Mouse (Mus musculus) liver, embryonic 16.5 days (tissue): ENCODE results near the gene Alox12b. TPM values are rescaled to one million over a fixed set of nuclear protein-coding genes. Genes with fewer than 3 reads are reported as not detected.

ENCODE experiments used
- ATAC-seq: fragments of 200-750 bp; cut with Nextera tagmentation; 2 replicates; pipeline ENCODE4 v1.8.0; 2017; ENCODE audit warnings: low read depth, mild to moderate bottlenecking, moderate number of reproducible peaks, moderate library complexity
- H3K27ac ChIP-seq: fragments of 300-500 bp; sonication (generic); 2 replicates; pipeline ENCODE4 v1.5.1; 2014; ENCODE audit warnings: mild to moderate bottlenecking, low read length
- H3K27me3 ChIP-seq: fragments of 300-500 bp; sonication (generic); 2 replicates; pipeline ENCODE4 v1.6.1; 2014; ENCODE audit warnings: low read depth, low read length, mixed read lengths; ENCODE audit not compliant: control insufficient read depth, insufficient read depth
- H3K36me3 ChIP-seq: fragments of 300-500 bp; sonication (generic); 2 replicates; pipeline ENCODE4 v1.6.1; 2014; ENCODE audit warnings: mild to moderate bottlenecking; ENCODE audit not compliant: control insufficient read depth, insufficient read depth
- H3K4me1 ChIP-seq: fragments of 300-500 bp; sonication (generic); 2 replicates; pipeline ENCODE4 v1.6.1; 2014; ENCODE audit warnings: low read depth, low read length, mixed read lengths; ENCODE audit not compliant: control insufficient read depth
- H3K4me2 ChIP-seq: fragments of 300-500 bp; sonication (generic); 2 replicates; pipeline ENCODE4 v1.6.1; 2014; ENCODE audit warnings: low read depth, low read length, mixed read lengths
- H3K4me3 ChIP-seq: fragments of 300-500 bp; sonication (generic); 2 replicates; pipeline ENCODE4 v1.5.1; 2014; ENCODE audit warnings: low read depth, mild to moderate bottlenecking, low read length
- H3K9ac ChIP-seq: fragments of 300-500 bp; sonication (generic); 2 replicates; pipeline ENCODE4 v1.6.1; 2014; ENCODE audit warnings: low read depth, low read length
- H3K9me3 ChIP-seq: fragments of 300-500 bp; sonication (generic); replicated peaks from 2 replicates; pipeline ENCODE4 v1.6.1; 2016; ENCODE audit warnings: low read length; ENCODE audit not compliant: control insufficient read depth
- WGBS: fragments of 180-500 bp; shearing (Covaris S2); extraction: QIAGEN DNeasy Blood & Tissue Kit; methylation state at CpG from one replicate; pipeline ENCODE4 v1.1.7; 2014; ENCODE audit not compliant: insufficient replicate concordance; 5-methylcytosine and 5-hydroxymethylcytosine counted together
- polyA plus RNA-seq: library from polyadenylated mRNA; unstranded; fragments of >200 nt; fragmentation: Nextera tagmentation; extraction: Ambion mirVana; gene quantifications from 2 replicates; pipeline ENCODE4 v1.2.1, GENCODE M21; 2015

Alox12b gene
- polyA plus RNA-seq, 1 experiment from 2014 or later: not detected

DNA sequence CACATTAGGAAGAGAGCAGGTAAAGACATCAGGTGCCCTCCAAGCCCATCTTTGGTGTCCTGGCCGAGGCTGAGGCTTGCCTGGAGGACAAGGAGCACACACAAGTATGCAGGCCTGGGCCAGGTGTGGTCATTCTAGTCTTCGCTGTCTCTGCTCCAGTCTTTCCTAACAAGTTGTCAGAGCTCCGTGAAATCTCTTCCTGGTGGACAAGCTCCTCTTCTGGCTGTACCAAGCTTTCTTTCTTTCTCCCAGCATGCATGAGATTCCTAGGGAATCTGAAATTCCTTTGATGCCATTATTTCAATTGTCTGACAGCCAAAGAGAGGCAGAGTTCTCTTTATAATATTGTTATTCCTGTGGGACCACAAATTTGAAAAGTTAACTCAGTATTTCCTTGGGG, 22.7 kb downstream of the Alox12b start:
- no peaks in the 10 kb centered on the region for H3K4me1 ChIP-seq
- ATAC-seq: no peak
- no peak overlapping the region for H3K4me2 ChIP-seq
- no peaks in the 10 kb centered on the region for H3K36me3 ChIP-seq
- no peaks in the 10 kb centered on the region for H3K9me3 ChIP-seq
- no peak overlapping the region for H3K9ac ChIP-seq
- 60% methylated on average over 3 of the region's 3 CpGs for WGBS
- H3K4me3 ChIP-seq: no peak overlapping the region
- no peak overlapping the region for H3K27ac ChIP-seq
- H3K27me3 ChIP-seq: no peaks in the 10 kb centered on the region

DNA sequence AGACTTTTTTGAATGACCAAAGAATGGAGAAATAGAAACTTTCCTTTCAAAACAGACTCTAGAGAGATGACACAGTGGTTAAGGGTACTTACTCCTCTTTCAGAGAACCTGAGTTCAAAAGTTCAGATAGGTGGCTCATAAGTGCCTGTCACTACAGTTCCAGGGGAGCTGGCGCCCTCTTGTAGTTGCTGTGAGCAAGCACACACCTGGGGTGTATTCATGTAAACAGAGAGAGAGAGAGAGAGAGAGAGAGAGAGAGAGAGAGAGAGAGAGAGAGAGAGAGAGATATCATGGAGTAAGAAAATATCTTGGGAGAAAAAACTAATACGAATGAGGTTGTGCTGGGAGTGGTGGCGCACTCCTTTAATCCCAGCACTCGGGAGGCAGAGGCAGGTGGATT, 23.3 kb downstream of the Alox12b start:
- no peak overlapping the region for H3K4me3 ChIP-seq
- H3K4me2 ChIP-seq: no peak overlapping the region
- 62% methylated on average over 4 of the region's 4 CpGs for WGBS
- no peak for ATAC-seq
- H3K27ac ChIP-seq: no peak overlapping the region
- no peaks in the 10 kb centered on the region for H3K4me1 ChIP-seq
- no peaks in the 10 kb centered on the region for H3K36me3 ChIP-seq
- H3K9me3 ChIP-seq: no peaks in the 10 kb centered on the region
- no peak overlapping the region for H3K9ac ChIP-seq
- H3K27me3 ChIP-seq: no peaks in the 10 kb centered on the region

DNA sequence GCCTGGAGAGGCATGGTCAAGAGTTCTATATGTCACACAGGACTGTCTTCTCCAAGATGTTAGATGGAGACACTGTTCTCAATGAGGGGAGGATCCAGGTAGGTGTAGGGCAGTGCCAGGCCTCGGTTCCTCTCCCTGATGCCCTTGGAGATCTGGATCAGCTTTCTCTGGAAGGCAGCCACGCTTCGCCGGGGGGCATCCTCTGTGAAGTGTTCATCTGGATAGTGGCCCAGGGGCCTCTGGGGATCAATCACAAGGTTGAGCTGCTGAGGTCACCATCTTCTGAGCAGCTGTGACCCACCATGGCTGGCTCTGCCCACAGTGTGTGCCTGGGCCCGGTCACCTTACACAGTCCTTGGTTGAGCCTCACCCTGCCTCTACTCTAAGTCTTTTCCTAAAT, 28.2 kb downstream of the Alox12b start:
- no peak for ATAC-seq
- H3K4me3 ChIP-seq: no peak overlapping the region
- 66% methylated on average over 5 of the region's 5 CpGs for WGBS
- no peaks in the 10 kb centered on the region for H3K36me3 ChIP-seq
- H3K27me3 ChIP-seq: no peaks in the 10 kb centered on the region
- no peak overlapping the region for H3K9ac ChIP-seq
- H3K9me3 ChIP-seq: no peaks in the 10 kb centered on the region
- H3K4me1 ChIP-seq: no peaks in the 10 kb centered on the region
- H3K4me2 ChIP-seq: no peak overlapping the region
- no peak overlapping the region for H3K27ac ChIP-seq

- no peaks in the 10 kb centered on the region for H3K9me3 ChIP-seq
- no peak overlapping the region for H3K4me3 ChIP-seq
- WGBS: 43% methylated on average over 6 of the region's 6 CpGs
- H3K4me2 ChIP-seq: no peak overlapping the region
- H3K4me1 ChIP-seq: no peaks in the 10 kb centered on the region
- H3K36me3 ChIP-seq: no peaks in the 10 kb centered on the region
- no peak for ATAC-seq
- H3K27ac ChIP-seq: no peak overlapping the region
- H3K27me3 ChIP-seq: no peaks in the 10 kb centered on the region
- H3K9ac ChIP-seq: no peak overlapping the region
Observed at GRCm38 (mm10) chr11:69185936-69186335, 29.1 kb downstream of the Alox12b start.

DNA sequence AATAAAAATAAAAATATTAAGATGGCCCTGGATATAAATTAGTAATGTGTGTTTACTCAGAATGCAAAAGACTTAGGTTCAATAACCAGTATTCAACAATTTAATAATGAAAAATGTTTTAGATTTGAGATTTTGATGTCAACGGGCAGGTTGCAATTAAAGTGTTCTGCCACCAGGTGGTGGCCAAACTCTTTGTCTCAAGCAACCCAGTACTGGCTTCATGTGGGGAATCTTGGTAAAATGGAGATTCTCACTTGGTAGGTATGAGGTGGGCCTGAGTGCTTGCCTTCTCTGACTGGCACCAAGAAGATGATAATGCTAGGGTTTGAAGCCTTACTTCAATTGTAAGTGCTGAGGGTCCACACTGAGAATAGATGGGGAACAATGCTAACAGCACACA, 36.1 kb downstream of the Alox12b start:
- no peak for ATAC-seq
- Histone ChIP-seq H3K4me2 (no peak overlapping the region), H3K9ac (no peak overlapping the region), H3K9me3 (no peaks in the 10 kb centered on the region), H3K27ac (no peak overlapping the region), H3K4me3 (no peak overlapping the region), H3K36me3 (no peaks in the 10 kb centered on the region), H3K27me3 (peaks cover 17% of the 10 kb centered on the region), H3K4me1 (no peaks in the 10 kb centered on the region)
- WGBS: 0% methylated on average over 1 of the region's 1 CpGs

DNA sequence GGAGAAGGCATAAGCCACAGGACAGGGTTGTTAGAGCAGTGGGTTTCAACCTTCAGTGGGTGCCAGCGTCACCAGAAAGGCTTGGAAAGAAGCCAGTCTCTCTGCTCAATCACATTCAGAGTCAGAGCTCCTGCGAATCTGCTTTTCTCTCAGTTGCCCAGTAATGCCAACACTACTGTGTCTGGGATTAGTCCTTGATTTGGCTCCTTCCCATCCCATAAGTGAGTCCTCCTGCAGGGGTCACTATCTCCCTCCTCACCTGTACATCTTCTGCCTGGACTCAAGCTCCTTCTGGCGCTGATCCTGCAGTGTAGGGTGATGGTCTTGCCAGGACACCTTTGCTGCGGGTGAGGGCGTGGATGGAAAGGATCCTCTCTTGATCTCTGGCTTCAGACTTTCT, 40.0 kb downstream of the Alox12b start:
- Histone ChIP-seq H3K4me2 (no peak overlapping the region), H3K36me3 (no peaks in the 10 kb centered on the region)
- WGBS: 10% methylated on average over 5 of the region's 5 CpGs

GRCm38 (mm10) chr11:69197194-69197593, 40.4 kb downstream of the Alox12b start:
- Histone ChIP-seq H3K9ac (no peak overlapping the region), H3K27me3 (peaks cover 21% of the 10 kb centered on the region), H3K27ac (no peak overlapping the region), H3K4me2 (no peak overlapping the region), H3K36me3 (no peaks in the 10 kb centered on the region), H3K4me3 (no peak overlapping the region), H3K4me1 (no peaks in the 10 kb centered on the region), H3K9me3 (no peaks in the 10 kb centered on the region)
- under 1% methylated on average over 14 of the region's 14 CpGs for WGBS
- ATAC-seq: no peak

More for the DNA sequence above, 40.0 kb downstream of the Alox12b start:
- no peak for ATAC-seq
- Histone ChIP-seq H3K27me3 (peaks cover 21% of the 10 kb centered on the region), H3K9ac (no peak overlapping the region), H3K27ac (no peak overlapping the region), H3K9me3 (no peaks in the 10 kb centered on the region), H3K4me1 (no peaks in the 10 kb centered on the region), H3K4me3 (no peak overlapping the region)

DNA sequence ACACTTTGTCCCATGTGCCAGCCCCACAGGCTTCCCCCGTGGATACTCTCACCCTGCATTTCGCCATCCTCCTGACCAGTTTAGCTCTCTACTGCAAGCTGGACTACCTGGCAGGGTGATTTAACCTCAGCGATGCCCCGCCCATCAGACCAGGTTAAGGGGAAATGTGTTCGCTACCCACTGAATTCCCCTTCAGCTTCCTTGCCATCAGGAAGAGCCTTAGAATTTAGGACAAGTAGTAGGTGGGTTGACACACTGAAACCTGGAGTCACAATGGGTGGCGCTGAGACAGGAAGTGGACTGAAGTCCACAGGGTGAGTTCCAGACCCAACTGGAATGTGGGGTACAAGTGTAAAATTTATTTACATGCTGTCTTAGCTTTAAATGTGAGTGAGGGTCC, 41.0 kb downstream of the Alox12b start, which contains the start of gene Alox8:
Gene Alox8 (minus strand): TSS at position 101 of the 400 bp plus-strand sequence.
- H3K4me1 ChIP-seq: no peaks in the 10 kb centered on the region
- H3K9ac ChIP-seq: no peak within 1 kb of the TSS
- H3K36me3 ChIP-seq: no peaks in the 10 kb centered on the region
- H3K27ac ChIP-seq: no peak within 1 kb of the TSS
- no peak within 1 kb of the TSS for H3K4me3 ChIP-seq
- no peak for ATAC-seq
- 21% methylated on average over 6 of the region's 6 CpGs for WGBS
- no peak within 1 kb of the TSS for H3K4me2 ChIP-seq
- H3K9me3 ChIP-seq: no peaks in the 10 kb centered on the region
- peaks cover 21% of the 10 kb centered on the region for H3K27me3 ChIP-seq

DNA sequence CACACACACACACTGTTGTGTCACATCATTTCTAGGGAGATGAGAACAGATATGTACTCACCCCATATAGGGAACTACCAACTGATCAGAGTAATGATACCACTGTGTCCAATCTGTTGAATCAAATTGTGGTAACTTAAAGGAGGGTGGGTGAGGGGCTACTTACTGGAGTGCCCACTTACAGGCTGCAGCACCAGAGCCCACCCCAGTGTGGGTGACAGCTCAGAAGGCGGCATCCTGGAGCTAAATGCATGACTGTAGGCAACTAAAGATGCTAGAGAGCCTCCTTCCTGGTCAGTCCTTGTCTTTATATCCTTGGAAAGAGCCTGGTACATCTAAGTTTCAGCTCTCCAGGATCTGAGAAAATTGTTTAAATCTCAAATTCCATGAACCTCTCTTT, 42.5 kb downstream of the Alox12b start:
- WGBS: 43% methylated on average over 1 of the region's 1 CpGs
- Histone ChIP-seq H3K36me3 (no peaks in the 10 kb centered on the region), H3K9ac (no peak overlapping the region), H3K4me1 (no peaks in the 10 kb centered on the region), H3K27ac (no peak overlapping the region), H3K27me3 (peaks cover 21% of the 10 kb centered on the region), H3K9me3 (no peaks in the 10 kb centered on the region), H3K4me2 (no peak overlapping the region), H3K4me3 (no peak overlapping the region)
- no peak for ATAC-seq
